ENCODE assay signal across 29 mouse cellular contexts in genomic region chr9:73413367-73413930, GRCm38 (mm10).
DNase-seq lines count a peak whose midpoint lies in the region; ATAC-seq and TF ChIP-seq lines count a peak whose summit lies in the region.
"Had no signal": no experiment of that assay in that cellular context is flagged by ENCODE, and none has a peak within 500 bp of the region (broad histone marks: within the 10 kb centered on the region; RNA-seq: fewer than 3 reads in every experiment).

No protein-coding gene starts in this region.

- no peak for DNase-seq in embryonic facial prominence, embryonic 14.5 days (ENCODE audit: low spot score)
- DNase-seq in embryonic facial prominence, embryonic 10.5 days (ENCODE audit: low spot score) = no peak
- no peak for DNase-seq in hindbrain, embryonic 10.5 days (ENCODE audit: low spot score)
- peak; percentile 57 for DNase-seq in brain, embryonic 14.5 days (ENCODE audit: low read depth)
- DNase-seq in left cerebral cortex, postnatal 36 days (ENCODE audit: low spot score in 2 of 2) = no peak
- DNase-seq: adrenal gland, postnatal 10 days; cerebellum, adult 11 months; cerebellum, adult 9-10 months; cerebellum, postnatal 36 days; gastrocnemius, postnatal 25 days; heart, adult 18-20 months; heart, postnatal 36 days; kidney, adult 2 months; kidney, postnatal 4 days; left cerebral cortex, postnatal 4 days; liver, embryonic 13.5 days; lung, adult 18-20 months; lung, postnatal 4 days; right cerebral cortex, postnatal 14 days had no signal

- TF ChIP-seq CTCF in brain, embryonic 14.5 days (IDR thresholded peaks at IDR 0.05; ENCODE audit: borderline replicate concordance, extremely low read depth, insufficient read depth, insufficient read length) = no peak

- no peak overlapping the region for H3K27ac ChIP-seq in embryonic facial prominence, embryonic 14.5 days (replicated peaks; ENCODE audit: low read depth, low read length)
- H3K27ac ChIP-seq in embryonic facial prominence, embryonic 10.5 days (replicated peaks) = no peak overlapping the region
- no peak overlapping the region for H3K27ac ChIP-seq in hindbrain, embryonic 15.5 days (replicated peaks)
- H3K27ac ChIP-seq in hindbrain, embryonic 10.5 days = no peak overlapping the region
- no peak overlapping the region for H3K27ac ChIP-seq in midbrain, embryonic 15.5 days
- H3K27ac ChIP-seq: embryonic facial prominence, embryonic 15.5 days; forebrain, embryonic 13.5 days; kidney, postnatal 0 days; liver, embryonic 13.5 days had no signal

- H3K4me2 ChIP-seq in embryonic facial prominence, embryonic 14.5 days (ENCODE audit: low read depth, low read length) = no peak overlapping the region
- H3K4me2 ChIP-seq in hindbrain, embryonic 15.5 days = no peak overlapping the region
- H3K4me2 ChIP-seq in midbrain, embryonic 15.5 days = no peak overlapping the region
- H3K4me2 ChIP-seq: embryonic facial prominence, embryonic 15.5 days; forebrain, embryonic 13.5 days; heart, embryonic 11.5 days; liver, embryonic 13.5 days had no signal

- H3K4me1 ChIP-seq in embryonic facial prominence, embryonic 14.5 days (ENCODE audit: control insufficient read depth, insufficient read depth, low read length) = no peaks in the 10 kb centered on the region
- peaks cover 5% of the 10 kb centered on the region; the same call in 1 of the 2 replicates for H3K4me1 ChIP-seq in embryonic facial prominence, embryonic 10.5 days
- H3K4me1 ChIP-seq in hindbrain, embryonic 15.5 days (replicated peaks) = no peaks in the 10 kb centered on the region
- H3K4me1 ChIP-seq in hindbrain, embryonic 10.5 days (replicated peaks) = peaks cover 8% of the 10 kb centered on the region; the same call in 1 of the 2 replicates
- H3K4me1 ChIP-seq in midbrain, embryonic 15.5 days = 0 out of 2 replicates have a peak, but pooled peaks cover 4% of the 10 kb centered on the region
- H3K4me1 ChIP-seq: embryonic facial prominence, embryonic 15.5 days; forebrain, embryonic 13.5 days; liver, embryonic 13.5 days had no signal

- H3K4me3 ChIP-seq in embryonic facial prominence, embryonic 14.5 days (ENCODE audit: low read depth, low read length) = no peak overlapping the region
- H3K4me3 ChIP-seq in embryonic facial prominence, embryonic 10.5 days = no peak overlapping the region
- no peak overlapping the region for H3K4me3 ChIP-seq in hindbrain, embryonic 15.5 days
- H3K4me3 ChIP-seq in hindbrain, embryonic 10.5 days = no peak overlapping the region
- no peak overlapping the region for H3K4me3 ChIP-seq in midbrain, embryonic 15.5 days
- H3K4me3 ChIP-seq: embryonic facial prominence, embryonic 15.5 days; forebrain, embryonic 13.5 days; liver, embryonic 13.5 days; megakaryocyte, embryonic 14.5 days had no signal

- no peak for TF ChIP-seq POLR2A in brain, embryonic 14.5 days (IDR thresholded peaks at IDR 0.05; ENCODE audit: borderline replicate concordance, extremely low read depth, insufficient read depth, insufficient read length, poor library complexity, severe bottlenecking)

- WGBS in embryonic facial prominence, embryonic 14.5 days = 55% methylated on average over 8 of the region's 8 CpGs
- WGBS in embryonic facial prominence, embryonic 10.5 days = 85% methylated on average over 8 of the region's 8 CpGs
- WGBS in hindbrain, embryonic 15.5 days = 65% methylated on average over 8 of the region's 8 CpGs
- 84% methylated on average over 8 of the region's 8 CpGs for whole genome bisulfite sequencing in hindbrain, embryonic 10.5 days
- WGBS in midbrain, embryonic 15.5 days = 61% methylated on average over 8 of the region's 8 CpGs

- H3K36me3 ChIP-seq in embryonic facial prominence, embryonic 14.5 days (ENCODE audit: control insufficient read depth, insufficient read depth, low read length) = no peaks in the 10 kb centered on the region
- no peaks in the 10 kb centered on the region for H3K36me3 ChIP-seq in embryonic facial prominence, embryonic 10.5 days (replicated peaks)
- H3K36me3 ChIP-seq in hindbrain, embryonic 15.5 days = no peaks in the 10 kb centered on the region
- no peaks in the 10 kb centered on the region for H3K36me3 ChIP-seq in hindbrain, embryonic 10.5 days
- no peaks in the 10 kb centered on the region for H3K36me3 ChIP-seq in midbrain, embryonic 15.5 days (replicated peaks)
- H3K36me3 ChIP-seq: embryonic facial prominence, embryonic 15.5 days; G1E; liver, embryonic 13.5 days had no signal

- no peak overlapping the region for H3K9ac ChIP-seq in embryonic facial prominence, embryonic 14.5 days (ENCODE audit: low read depth, low read length)
- H3K9ac ChIP-seq in hindbrain, embryonic 15.5 days = no peak overlapping the region
- no peak overlapping the region for H3K9ac ChIP-seq in midbrain, embryonic 15.5 days
- H3K9ac ChIP-seq: embryonic facial prominence, embryonic 15.5 days; forebrain, embryonic 13.5 days; liver, embryonic 13.5 days had no signal

- no peaks in the 10 kb centered on the region for H3K9me3 ChIP-seq in embryonic facial prominence, embryonic 14.5 days (ENCODE audit: control insufficient read depth, low read length)
- no peaks in the 10 kb centered on the region for H3K9me3 ChIP-seq in embryonic facial prominence, embryonic 10.5 days
- no peaks in the 10 kb centered on the region for H3K9me3 ChIP-seq in hindbrain, embryonic 15.5 days
- H3K9me3 ChIP-seq in hindbrain, embryonic 10.5 days = no peaks in the 10 kb centered on the region
- no peaks in the 10 kb centered on the region for H3K9me3 ChIP-seq in midbrain, embryonic 15.5 days
- H3K9me3 ChIP-seq: embryonic facial prominence, embryonic 15.5 days; forebrain, embryonic 13.5 days; liver, embryonic 13.5 days had no signal

- intact Hi-C loops in left cerebral cortex, postnatal 36 days (cut with DNase I) = no loop called here

- no peaks in the 10 kb centered on the region for H3K27me3 ChIP-seq in embryonic facial prominence, embryonic 14.5 days (replicated peaks; ENCODE audit: control insufficient read depth, insufficient read depth, low read length)
- no peaks in the 10 kb centered on the region for H3K27me3 ChIP-seq in embryonic facial prominence, embryonic 10.5 days (replicated peaks; ENCODE audit: low read depth, poor library complexity, severe bottlenecking)
- no peaks in the 10 kb centered on the region for H3K27me3 ChIP-seq in hindbrain, embryonic 15.5 days
- H3K27me3 ChIP-seq in hindbrain, embryonic 10.5 days (ENCODE audit: insufficient read depth, poor library complexity, severe bottlenecking) = no peaks in the 10 kb centered on the region
- H3K27me3 ChIP-seq in midbrain, embryonic 15.5 days (replicated peaks) = no peaks in the 10 kb centered on the region
- H3K27me3 ChIP-seq: embryonic facial prominence, embryonic 15.5 days; forebrain, embryonic 13.5 days; liver, embryonic 13.5 days; megakaryocyte, embryonic 14.5 days had no signal

- peak; percentile 18; the same call in 1 of the 2 replicates for ATAC-seq in embryonic facial prominence, embryonic 14.5 days (ENCODE audit: low read depth)
- peak; percentile 51 for ATAC-seq in hindbrain, embryonic 15.5 days (ENCODE audit: low FRiP score, low read depth)
- peak; percentile 60 for ATAC-seq in midbrain, embryonic 15.5 days (replicated peaks)
- no peak for ATAC-seq in erythroblast, adult 5-6 weeks (replicated peaks; ENCODE audit: low FRiP score, poor library complexity, severe bottlenecking)
- ATAC-seq: forebrain, embryonic 13.5 days; lung, postnatal 0 days had no signal
